Mouse (Mus musculus) right cerebral cortex, postnatal 4 days (tissue): ENCODE results near the gene Gnat1.

ENCODE experiments used
- DNase-seq: peaks from one replicate; pipeline ENCODE4 v3.0.0-alpha.2; 2022

Gene Gnat1

GRCm38 (mm10) chr9:107699376-107699980 is 20.0 kb upstream of the Gnat1 start:
- DNase-seq: no peak

DNA sequence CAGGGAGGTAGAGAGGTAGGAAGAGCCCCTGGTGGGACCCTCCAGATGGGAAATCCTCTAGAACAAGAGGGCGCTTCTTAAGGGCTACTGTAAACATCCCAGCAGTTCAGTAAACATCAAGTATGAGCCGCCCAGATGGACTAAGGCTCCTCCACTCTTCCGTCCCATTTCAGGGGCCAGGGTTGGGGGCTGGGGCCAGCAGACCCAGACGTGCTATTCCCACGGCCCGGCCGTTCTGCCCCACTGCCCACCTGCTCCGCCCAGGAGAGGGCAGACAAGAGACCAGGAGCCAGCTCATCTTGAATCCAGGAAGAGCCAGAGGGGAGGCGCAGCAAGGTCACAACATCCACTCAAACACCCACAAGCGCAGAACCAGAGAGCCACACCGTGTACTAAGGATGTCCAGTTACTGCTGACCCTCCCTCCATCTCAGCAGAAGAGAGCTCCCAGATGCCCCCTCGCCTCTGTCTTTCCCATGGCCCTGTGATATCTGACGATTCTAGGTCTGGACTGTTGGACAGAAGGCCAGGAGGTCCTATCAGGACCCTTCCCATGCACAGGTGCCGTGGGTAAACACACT is 19.2 kb upstream of the Gnat1 start:
- no peak for DNase-seq

- DNase-seq: no peak
Measured at GRCm38 (mm10) chr9:107697811-107698521, 18.5 kb upstream of the Gnat1 start.

DNA sequence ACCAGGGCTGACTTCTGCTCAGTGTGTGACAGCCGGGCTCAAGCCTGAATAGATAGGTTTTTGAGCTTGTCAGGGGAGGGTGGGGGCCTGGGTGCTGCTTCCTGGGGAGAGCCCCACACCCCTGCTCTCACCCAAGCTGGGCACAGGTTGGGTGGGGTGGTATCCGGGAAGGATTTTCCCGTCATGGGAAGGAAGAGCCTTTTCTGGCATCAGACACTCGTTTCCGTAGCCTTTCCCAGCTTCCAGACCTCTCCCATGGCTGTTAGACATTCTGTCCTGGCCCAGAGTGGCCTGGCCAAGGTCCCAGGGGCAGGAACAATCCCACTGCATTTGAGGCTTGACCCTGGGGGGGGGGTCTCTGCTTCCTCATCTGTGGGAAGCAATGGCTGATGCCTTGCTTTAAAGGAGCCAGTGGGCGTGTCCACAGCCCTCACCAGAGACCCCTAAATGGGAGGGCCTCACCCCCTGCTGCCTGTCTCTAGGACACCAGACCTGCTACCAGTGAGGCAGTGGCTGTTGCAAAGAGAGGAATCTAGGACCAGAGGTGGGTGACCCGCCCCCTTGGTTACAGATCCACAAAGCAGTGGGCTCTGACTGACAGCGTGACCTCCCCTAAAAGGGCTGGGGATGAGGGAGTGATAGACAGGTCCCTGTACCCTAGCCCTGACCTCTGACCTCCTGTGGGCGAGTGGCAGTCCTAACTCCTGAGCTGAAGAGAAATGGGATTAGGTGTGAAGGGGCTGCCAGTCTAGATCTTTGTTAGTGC is 17.5 kb upstream of the Gnat1 start:
- no peak for DNase-seq

GRCm38 (mm10) chr9:107696106-107696479 is 16.6 kb upstream of the Gnat1 start:
- no peak for DNase-seq

DNA sequence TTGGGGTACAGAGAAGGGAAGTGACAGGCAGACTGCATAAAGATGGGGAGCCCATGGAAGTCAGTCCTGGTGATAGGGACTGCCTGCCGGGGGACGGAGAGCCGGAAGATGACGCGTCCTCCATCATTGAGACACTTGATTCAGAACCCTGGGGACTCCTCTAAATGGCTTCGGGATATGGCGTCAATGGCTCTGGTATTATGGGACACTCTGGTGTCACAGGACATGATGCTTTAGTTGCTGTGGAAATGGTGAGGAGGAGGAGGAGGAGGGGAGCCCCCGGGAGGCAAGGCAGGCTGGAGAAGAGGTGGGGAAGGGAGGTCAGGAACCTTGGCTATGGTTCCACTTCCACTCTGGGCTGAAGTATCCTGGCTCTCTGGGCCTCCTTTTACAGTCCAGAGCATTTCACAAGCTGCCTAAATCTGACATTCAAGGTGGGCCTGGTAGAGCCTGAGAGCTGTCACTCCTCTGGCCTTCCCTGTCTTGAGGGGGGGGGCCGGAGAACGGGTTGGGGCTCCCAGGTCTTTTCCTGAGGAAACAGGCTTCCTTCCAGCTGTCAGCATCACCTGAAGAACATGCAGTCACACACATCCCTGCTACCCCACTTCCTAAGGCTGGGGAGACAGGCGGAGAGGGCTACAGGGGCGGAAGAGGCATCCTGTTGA is 16.1 kb upstream of the Gnat1 start:
- no peak for DNase-seq

DNA sequence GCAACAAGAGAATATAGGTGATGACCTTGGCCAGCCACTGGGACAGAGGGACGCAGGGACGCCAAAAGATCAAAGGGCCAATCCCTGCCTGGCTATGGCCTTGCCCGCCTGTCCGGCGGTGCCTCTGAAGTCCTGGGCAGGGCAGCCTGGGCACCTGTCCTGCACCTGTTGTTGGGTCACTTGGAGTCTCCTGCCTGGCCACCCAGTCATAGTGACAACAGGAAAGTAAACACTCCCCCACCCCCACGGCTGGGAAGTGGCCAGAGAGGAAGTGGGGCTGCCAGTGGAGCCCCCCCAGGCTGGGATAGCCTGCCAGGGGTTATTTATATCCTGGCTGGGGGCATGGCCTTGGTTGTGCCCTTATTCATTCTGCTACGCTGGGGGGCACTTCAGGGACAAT is 15.1 kb upstream of the Gnat1 start:
- DNase-seq: no peak

- DNase-seq: no peak
Measured at GRCm38 (mm10) chr9:107693433-107693987, 14.0 kb upstream of the Gnat1 start.

DNA sequence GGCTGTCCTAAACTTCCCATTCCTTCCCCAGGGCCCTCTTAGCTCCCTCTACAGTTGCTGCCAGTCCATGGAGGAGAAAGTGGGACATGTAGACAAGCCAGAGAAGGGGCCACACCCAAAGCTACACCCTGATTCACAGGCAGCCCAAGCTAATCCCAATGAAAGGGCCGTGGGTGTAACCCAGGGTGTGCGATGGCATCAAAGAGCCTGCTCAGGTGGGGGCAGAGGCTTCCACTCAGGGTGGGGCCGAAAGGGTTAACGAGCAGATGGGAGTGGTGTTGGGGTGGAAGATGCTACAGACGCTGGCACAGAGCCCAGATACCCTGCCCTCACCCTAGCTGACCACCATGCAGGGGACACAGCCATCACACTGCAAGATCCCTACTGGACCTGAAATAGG is 13.3 kb upstream of the Gnat1 start:
- no peak for DNase-seq

- no peak for DNase-seq
Measured at GRCm38 (mm10) chr9:107690391-107690790, 10.9 kb upstream of the Gnat1 start.

DNA sequence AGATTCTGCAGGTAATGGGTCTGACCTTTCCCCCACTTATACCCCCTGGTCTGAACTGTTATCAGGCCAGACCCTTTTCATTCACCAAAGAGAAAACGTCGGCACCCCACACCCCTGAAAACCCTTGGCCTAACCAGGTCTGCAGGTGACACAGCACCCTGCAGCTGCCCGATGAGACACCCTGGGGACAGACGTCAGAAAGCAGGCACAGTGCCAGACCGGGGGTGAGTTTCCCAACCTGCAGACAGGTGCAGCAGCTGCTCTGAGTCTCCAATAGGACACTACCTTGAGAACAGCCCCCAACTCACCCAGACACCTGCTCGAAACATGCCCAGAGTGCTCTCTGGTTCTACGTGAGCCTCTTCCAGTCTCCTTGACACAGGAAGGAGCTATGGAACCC is 9.4 kb upstream of the Gnat1 start:
- no peak for DNase-seq

DNA sequence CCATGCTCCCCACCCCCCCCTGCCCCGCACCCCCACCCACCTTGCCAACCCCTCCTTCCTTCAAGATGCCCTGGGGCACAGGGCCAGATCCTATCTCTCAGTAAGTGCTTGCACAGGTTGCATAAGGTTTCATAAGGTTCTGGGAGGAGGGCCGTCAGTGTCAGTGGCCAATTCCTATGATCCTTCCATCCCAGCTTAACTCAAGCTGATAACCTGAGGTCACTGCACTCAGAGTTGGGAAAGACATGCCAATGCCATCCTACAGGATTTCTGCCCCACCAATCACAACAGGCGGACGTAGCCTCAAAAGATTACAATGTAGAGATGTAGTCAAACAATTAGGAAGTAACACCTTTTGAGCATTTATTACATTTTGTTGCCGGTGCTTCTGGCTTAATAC is 8.9 kb upstream of the Gnat1 start:
- no peak for DNase-seq

DNA sequence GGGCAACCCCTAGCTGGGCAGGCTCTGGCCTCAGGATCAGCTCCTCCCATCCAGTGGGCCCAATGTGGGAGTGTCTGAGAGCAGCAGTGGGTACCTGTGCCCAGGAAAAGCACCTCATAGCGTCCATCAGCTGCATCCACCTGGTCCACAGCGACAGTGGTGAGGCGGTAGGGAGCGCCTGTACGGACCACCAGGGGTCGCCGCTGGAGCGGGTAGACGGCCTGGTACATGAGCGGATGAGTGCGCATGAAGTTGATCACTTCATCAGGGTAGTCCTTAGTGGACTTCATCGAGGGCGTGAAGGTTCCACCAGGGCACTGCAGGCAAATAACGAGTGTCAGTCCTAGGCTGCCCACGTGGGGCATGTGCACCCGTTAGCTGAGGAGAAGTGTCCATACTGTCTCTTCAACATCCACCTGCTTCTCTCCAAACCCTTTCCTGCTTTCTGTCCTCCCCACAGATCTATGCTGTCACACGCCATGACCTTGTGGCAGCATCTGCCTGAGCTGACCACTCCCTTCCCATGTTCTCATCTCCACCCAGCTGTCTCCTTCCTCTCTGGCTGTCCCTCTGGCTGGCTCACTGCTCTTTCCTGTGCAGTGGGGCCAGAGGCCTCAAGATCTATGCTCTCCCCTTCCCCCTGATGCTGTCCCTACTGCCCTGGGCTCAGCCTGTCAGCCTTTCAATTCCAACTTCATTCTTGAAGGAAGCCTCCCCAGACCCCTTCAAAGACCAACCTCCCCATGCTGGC is 5.9 kb upstream of the Gnat1 start:
- DNase-seq: peak; percentile 78

- no peak for DNase-seq
Measured at GRCm38 (mm10) chr9:107682405-107682804, 2.9 kb upstream of the Gnat1 start.

- no peak for DNase-seq
Measured at GRCm38 (mm10) chr9:107678861-107679260, 651 bp downstream of the Gnat1 start.

DNA sequence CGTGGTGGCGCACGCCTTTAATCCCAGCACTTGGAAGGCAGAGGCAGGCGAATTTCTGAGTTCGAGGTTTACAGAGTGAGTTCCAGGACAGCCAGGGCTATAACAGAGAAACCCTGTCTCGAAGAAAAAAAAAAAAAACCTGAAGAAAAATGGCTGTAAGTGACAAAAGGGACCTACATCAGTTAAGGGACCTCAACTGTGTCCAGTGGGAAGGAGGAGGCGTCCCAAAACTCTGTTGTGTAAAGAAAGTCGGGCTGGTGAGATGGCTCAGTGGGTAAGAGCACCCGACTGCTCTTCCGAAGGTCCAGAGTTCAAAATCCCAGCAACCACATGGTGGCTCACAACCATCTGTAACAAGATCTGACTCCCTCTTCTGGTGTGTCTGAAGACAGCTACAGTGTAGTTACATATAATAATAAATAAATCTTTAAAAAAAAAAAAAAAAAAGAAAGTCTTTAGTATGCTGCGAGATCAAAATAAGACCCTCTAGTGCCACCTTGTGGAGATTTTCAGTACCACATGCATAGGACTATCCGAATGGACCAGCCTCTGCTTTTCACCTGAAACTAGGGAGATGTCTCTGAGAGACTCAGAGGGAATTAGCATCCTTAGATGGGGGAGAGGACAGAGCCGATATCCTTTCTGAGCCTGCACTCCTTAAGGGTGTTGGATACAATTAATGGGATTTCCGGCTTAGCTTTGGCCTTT is 1.5 kb downstream of the Gnat1 start:
- peak; percentile 81 for DNase-seq

GRCm38 (mm10) chr9:107677091-107677784 is 2.3 kb downstream of the Gnat1 start:
- DNase-seq: no peak

- peak; percentile 44 for DNase-seq
Measured at GRCm38 (mm10) chr9:107676302-107676701, 3.2 kb downstream of the Gnat1 start.

DNA sequence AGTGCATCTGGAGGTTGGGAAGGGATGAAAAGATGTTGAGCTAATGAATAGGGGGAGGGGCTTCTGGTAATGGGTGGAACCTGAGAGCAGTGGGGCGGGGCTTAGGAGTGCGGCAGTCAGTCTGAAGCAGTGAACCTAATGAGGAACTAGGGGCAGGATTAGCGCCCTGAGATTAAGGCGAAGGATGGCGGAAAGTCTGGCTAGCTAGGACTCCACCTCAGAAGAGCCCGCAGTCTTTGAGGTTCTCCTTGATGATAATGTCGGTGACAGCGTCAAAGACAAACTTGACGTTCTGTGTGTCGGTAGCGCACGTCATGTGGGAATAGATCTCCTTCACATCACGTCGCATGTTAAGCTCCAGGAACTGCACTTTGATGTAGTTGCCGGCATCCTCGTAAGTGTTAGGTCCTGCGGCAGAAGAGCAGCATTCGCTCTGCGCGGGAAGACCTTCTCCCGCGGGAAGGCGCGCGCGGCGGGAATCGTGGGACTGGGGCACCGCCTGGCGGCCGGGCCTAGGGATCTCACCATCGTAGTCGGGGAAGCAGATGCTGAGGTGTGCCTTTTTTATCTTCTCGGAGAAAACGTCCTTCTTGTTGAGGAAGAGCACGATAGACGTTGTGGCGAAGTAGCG is 3.7 kb downstream of the Gnat1 start:
- DNase-seq: peak; percentile 81
